Mouse (Mus musculus) embryonic facial prominence, embryonic 15.5 days (tissue): Measurements from ENCODE around the gene Aoc2. TPM values are rescaled to one million over a fixed set of nuclear protein-coding genes. Genes with fewer than 3 reads are reported as not detected.

ENCODE experiments used
- ATAC-seq: fragments of 200-750 bp; cut with Nextera tagmentation; 2 replicates; pipeline ENCODE4 v1.8.0; 2017; ENCODE audit warnings: low read depth, moderate TSS enrichment; ENCODE audit not compliant: insufficient number of reproducible peaks, low FRiP score, low TSS enrichment
- H3K27ac ChIP-seq: fragments of 300-500 bp; sonication (generic); replicated peaks from 2 replicates; pipeline ENCODE4 v1.5.1; 2015; ENCODE audit warnings: mild to moderate bottlenecking, inconsistent platforms
- H3K27me3 ChIP-seq: fragments of 300-500 bp; sonication (generic); 2 replicates; pipeline ENCODE4 v1.6.1; 2015; ENCODE audit warnings: inconsistent platforms
- H3K36me3 ChIP-seq: fragments of 300-500 bp; sonication (generic); 2 replicates; pipeline ENCODE4 v1.6.1; 2015; ENCODE audit warnings: mild to moderate bottlenecking, inconsistent platforms
- H3K4me1 ChIP-seq: fragments of 300-500 bp; sonication (generic); 2 replicates; pipeline ENCODE4 v1.6.1; 2015; ENCODE audit warnings: inconsistent platforms
- H3K4me2 ChIP-seq: fragments of 300-500 bp; sonication (generic); replicated peaks from 2 replicates; pipeline ENCODE4 v1.6.1; 2015; ENCODE audit warnings: mild to moderate bottlenecking, inconsistent platforms
- H3K4me3 ChIP-seq: fragments of 300-500 bp; sonication (generic); replicated peaks from 2 replicates; pipeline ENCODE4 v1.5.1; 2015; ENCODE audit warnings: mild to moderate bottlenecking, inconsistent platforms
- H3K9ac ChIP-seq: fragments of 300-500 bp; sonication (generic); 2 replicates; pipeline ENCODE4 v1.6.1; 2015; ENCODE audit warnings: inconsistent platforms
- H3K9me3 ChIP-seq: fragments of 300-500 bp; sonication (generic); replicated peaks from 2 replicates; pipeline ENCODE4 v1.6.1; 2016; ENCODE audit warnings: inconsistent platforms
- WGBS: fragments of 180-500 bp; shearing (Covaris S2); methylation state at CpG from one replicate; pipeline ENCODE4 v1.1.7; 2015; 5-methylcytosine and 5-hydroxymethylcytosine counted together
- polyA plus RNA-seq: library from polyadenylated mRNA; unstranded; fragments of >200 nt; fragmentation: Nextera tagmentation; extraction: Ambion mirVana; gene quantifications from 2 replicates; pipeline ENCODE4 v1.2.1, GENCODE M21; 2015

Gene Aoc2
- polyA plus RNA-seq, 1 experiment from 2014 or later, result 1.6 TPM

- no peak overlapping the region for H3K27ac ChIP-seq
- H3K27me3 ChIP-seq, result no peaks in the 10 kb centered on the region
- no peaks in the 10 kb centered on the region for H3K9me3 ChIP-seq
- H3K4me3 ChIP-seq, result no peak overlapping the region
- WGBS, result 95% methylated on average over 8 of the region's 8 CpGs
- H3K4me1 ChIP-seq, result no peaks in the 10 kb centered on the region
- no peak overlapping the region for H3K4me2 ChIP-seq
- H3K36me3 ChIP-seq, result peaks cover 82% of the 10 kb centered on the region
- no peak overlapping the region for H3K9ac ChIP-seq
- ATAC-seq, result no peak
These were observed 33.6 kb upstream of the Aoc2 start for GRCm38 (mm10) chr11:101291231-101291630.

- H3K36me3 ChIP-seq, result peaks cover 82% of the 10 kb centered on the region
- H3K4me1 ChIP-seq, result no peaks in the 10 kb centered on the region
- no peaks in the 10 kb centered on the region for H3K27me3 ChIP-seq
- ATAC-seq, result no peak
- H3K9ac ChIP-seq, result no peak overlapping the region
- H3K4me3 ChIP-seq, result no peak overlapping the region
- no peak overlapping the region for H3K4me2 ChIP-seq
- WGBS, result 95% methylated on average over 8 of the region's 8 CpGs
- no peaks in the 10 kb centered on the region for H3K9me3 ChIP-seq
- H3K27ac ChIP-seq, result no peak overlapping the region
These were observed 29.7 kb upstream of the Aoc2 start for GRCm38 (mm10) chr11:101295191-101295590.

GRCm38 (mm10) chr11:101300881-101301280 is 24.0 kb upstream of the Aoc2 start:
- H3K4me3 ChIP-seq, result peak overlapping the region; percentile 84
- no peak overlapping the region for H3K27ac ChIP-seq
- H3K4me2 ChIP-seq, result peak overlapping the region; percentile 82
- H3K36me3 ChIP-seq, result peaks cover 28% of the 10 kb centered on the region
- WGBS, result 63% methylated on average over 7 of the region's 7 CpGs
- H3K9ac ChIP-seq, result peak overlapping the region; percentile 72
- no peaks in the 10 kb centered on the region for H3K9me3 ChIP-seq
- no peak for ATAC-seq
- peaks cover 15% of the 10 kb centered on the region for H3K4me1 ChIP-seq
- H3K27me3 ChIP-seq, result no peaks in the 10 kb centered on the region

- Histone ChIP-seq H3K4me1 (peaks cover 15% of the 10 kb centered on the region), H3K27ac (0 out of 2 replicates have a peak overlapping the region, but pooled peaks have one; percentile 35), H3K4me3 (peak overlapping the region; percentile 84), H3K27me3 (no peaks in the 10 kb centered on the region), H3K9ac (peak overlapping the region; percentile 72), H3K36me3 (peaks cover 25% of the 10 kb centered on the region), H3K9me3 (no peaks in the 10 kb centered on the region), H3K4me2 (peak overlapping the region; percentile 82)
- 13% methylated on average over 26 of the region's 26 CpGs for WGBS
- ATAC-seq, result peak; percentile 20; the same call in 1 of the 2 replicates
These were observed 23.4 kb upstream of the Aoc2 start for GRCm38 (mm10) chr11:101301299-101302003.

GRCm38 (mm10) chr11:101302004-101302798 is 22.7 kb upstream of the Aoc2 start, which contains the start of gene Becn1:
TSS of gene Becn1 (minus strand) at chr11:101302286.
- H3K27me3 ChIP-seq, result no peaks in the 10 kb centered on the region
- peak within 1 kb of the TSS; percentile 35; the same call in 1 of the 2 replicates for H3K27ac ChIP-seq
- 6% methylated on average over 39 of the region's 39 CpGs for WGBS
- H3K36me3 ChIP-seq, result peaks cover 21% of the 10 kb centered on the region
- peak; percentile 89 for ATAC-seq
- peak within 1 kb of the TSS; percentile 84 for H3K4me3 ChIP-seq
- H3K4me1 ChIP-seq, result peaks cover 15% of the 10 kb centered on the region
- peak within 1 kb of the TSS; percentile 72 for H3K9ac ChIP-seq
- peak within 1 kb of the TSS; percentile 82 for H3K4me2 ChIP-seq
- H3K9me3 ChIP-seq, result no peaks in the 10 kb centered on the region

GRCm38 (mm10) chr11:101307744-101308143 is 17.1 kb upstream of the Aoc2 start:
- Histone ChIP-seq H3K27ac (no peak overlapping the region), H3K4me2 (no peak overlapping the region), H3K27me3 (0 out of 2 replicates have a peak, but pooled peaks cover 3% of the 10 kb centered on the region), H3K4me1 (no peaks in the 10 kb centered on the region), H3K9me3 (no peaks in the 10 kb centered on the region), H3K9ac (no peak overlapping the region), H3K36me3 (no peaks in the 10 kb centered on the region), H3K4me3 (no peak overlapping the region)
- no peak for ATAC-seq
- WGBS, result 29% methylated on average over 5 of the region's 5 CpGs

GRCm38 (mm10) chr11:101311083-101311482 is 13.8 kb upstream of the Aoc2 start:
- no peaks in the 10 kb centered on the region for H3K9me3 ChIP-seq
- H3K9ac ChIP-seq, result no peak overlapping the region
- no peaks in the 10 kb centered on the region for H3K4me1 ChIP-seq
- no peak for ATAC-seq
- H3K4me2 ChIP-seq, result no peak overlapping the region
- no peaks in the 10 kb centered on the region for H3K36me3 ChIP-seq
- 78% methylated on average over 3 of the region's 3 CpGs for WGBS
- H3K4me3 ChIP-seq, result no peak overlapping the region
- no peak overlapping the region for H3K27ac ChIP-seq
- 0 out of 2 replicates have a peak, but pooled peaks cover 3% of the 10 kb centered on the region for H3K27me3 ChIP-seq

- H3K36me3 ChIP-seq, result no peaks in the 10 kb centered on the region
- no peak overlapping the region for H3K27ac ChIP-seq
- H3K9ac ChIP-seq, result no peak overlapping the region
- H3K27me3 ChIP-seq, result 0 out of 2 replicates have a peak, but pooled peaks cover 3% of the 10 kb centered on the region
- H3K9me3 ChIP-seq, result no peaks in the 10 kb centered on the region
- H3K4me2 ChIP-seq, result no peak overlapping the region
- no peak for ATAC-seq
- H3K4me1 ChIP-seq, result peaks cover 6% of the 10 kb centered on the region
- WGBS, result 57% methylated on average over 3 of the region's 3 CpGs
- no peak overlapping the region for H3K4me3 ChIP-seq
These were observed 12.7 kb upstream of the Aoc2 start for GRCm38 (mm10) chr11:101312150-101312549.

- H3K27me3 ChIP-seq, result no peaks in the 10 kb centered on the region
- H3K4me2 ChIP-seq, result no peak overlapping the region
- no peak overlapping the region for H3K4me3 ChIP-seq
- WGBS, result 98% methylated on average over 1 of the region's 1 CpGs
- no peak for ATAC-seq
- H3K9me3 ChIP-seq, result no peaks in the 10 kb centered on the region
- no peak overlapping the region for H3K27ac ChIP-seq
- peaks cover 15% of the 10 kb centered on the region for H3K4me1 ChIP-seq
- no peak overlapping the region for H3K9ac ChIP-seq
- peaks cover 18% of the 10 kb centered on the region for H3K36me3 ChIP-seq
These were observed 10.3 kb upstream of the Aoc2 start for GRCm38 (mm10) chr11:101314567-101314966.

GRCm38 (mm10) chr11:101315082-101315650 is 9.7 kb upstream of the Aoc2 start:
- H3K4me2 ChIP-seq, result peak overlapping the region; percentile 93
- peaks cover 24% of the 10 kb centered on the region for H3K36me3 ChIP-seq
- peaks cover 15% of the 10 kb centered on the region for H3K4me1 ChIP-seq
- H3K4me3 ChIP-seq, result peak overlapping the region; percentile 95
- H3K27ac ChIP-seq, result peak overlapping the region; percentile 74
- no peak for ATAC-seq
- H3K9me3 ChIP-seq, result no peaks in the 10 kb centered on the region
- H3K9ac ChIP-seq, result peak overlapping the region; percentile 89
- 82% methylated on average over 8 of the region's 8 CpGs for WGBS
- H3K27me3 ChIP-seq, result no peaks in the 10 kb centered on the region
